Mouse (Mus musculus): Measurements from ENCODE around the gene Slit2. TPM values are rescaled to one million over a fixed set of nuclear protein-coding genes. Genes with fewer than 3 reads are reported as not detected.

Slit2 gene
- total RNA-seq, 2 experiments from 2014 or later, result not detected

DNA sequence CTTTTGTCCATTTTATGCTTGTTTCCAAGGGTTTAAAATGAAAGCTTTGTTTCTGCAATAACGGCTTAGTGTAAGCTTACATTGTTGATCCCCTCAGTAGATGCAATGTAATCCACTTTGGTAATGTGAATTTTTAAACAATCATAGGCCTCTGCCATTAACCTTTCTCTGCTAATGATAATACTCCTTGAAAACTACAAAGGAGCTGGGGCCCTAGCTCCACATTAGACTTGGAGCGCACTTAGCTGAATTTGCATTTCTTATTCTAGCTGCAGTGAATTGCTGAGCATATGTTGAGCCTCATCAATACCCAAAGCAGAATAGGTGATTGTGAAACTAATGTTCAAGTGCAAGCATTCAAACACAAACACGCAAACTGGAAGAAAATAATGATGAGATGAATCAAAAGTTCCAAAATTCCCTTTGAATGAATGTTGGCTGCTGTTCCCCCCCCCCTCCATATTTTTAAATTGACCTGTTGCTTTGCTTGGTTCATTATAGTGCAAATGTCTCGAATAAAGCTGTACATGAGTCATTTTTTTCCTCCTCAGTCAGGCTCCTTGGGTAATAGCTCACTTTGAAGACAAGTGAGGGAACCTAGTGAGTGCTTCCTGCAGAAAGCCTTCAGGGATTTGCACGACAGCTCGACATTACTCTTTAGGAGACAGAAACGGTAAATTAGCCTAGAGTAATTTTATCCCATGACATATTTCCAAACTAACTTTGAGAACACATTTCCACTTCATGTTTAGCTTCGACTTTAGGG is 66.2 kb downstream of the Slit2 start:
- no peak for ATAC-seq (replicated peaks; ENCODE audit: low FRiP score, poor library complexity, severe bottlenecking)

- ATAC-seq (replicated peaks; ENCODE audit: low FRiP score, poor library complexity, severe bottlenecking), result no peak
Measured at GRCm38 (mm10) chr5:48050637-48051314, 67.8 kb downstream of the Slit2 start.

DNA sequence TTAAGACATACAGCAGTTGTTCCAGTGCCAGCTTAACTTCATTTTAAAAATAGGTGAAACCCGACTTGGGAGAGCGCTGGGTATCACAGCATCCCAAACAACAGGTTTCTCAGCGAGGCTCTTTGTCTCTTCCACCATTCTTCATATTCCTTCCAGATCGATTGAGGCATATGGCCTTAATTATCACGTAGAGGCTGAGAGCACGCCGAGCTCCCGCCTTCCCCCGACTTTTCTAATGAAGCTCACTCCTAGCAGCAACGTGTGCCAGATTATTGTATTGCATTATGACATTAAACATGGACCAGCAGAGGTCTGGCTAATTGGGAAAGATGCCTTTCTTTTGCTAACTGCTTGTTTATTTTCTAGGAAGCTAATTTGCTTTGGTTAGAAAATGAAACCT is 75.7 kb downstream of the Slit2 start:
- no peak for ATAC-seq (replicated peaks; ENCODE audit: low FRiP score, poor library complexity, severe bottlenecking)

GRCm38 (mm10) chr5:48060715-48061114 is 77.8 kb downstream of the Slit2 start:
- ATAC-seq (replicated peaks; ENCODE audit: low FRiP score, poor library complexity, severe bottlenecking), result no peak

DNA sequence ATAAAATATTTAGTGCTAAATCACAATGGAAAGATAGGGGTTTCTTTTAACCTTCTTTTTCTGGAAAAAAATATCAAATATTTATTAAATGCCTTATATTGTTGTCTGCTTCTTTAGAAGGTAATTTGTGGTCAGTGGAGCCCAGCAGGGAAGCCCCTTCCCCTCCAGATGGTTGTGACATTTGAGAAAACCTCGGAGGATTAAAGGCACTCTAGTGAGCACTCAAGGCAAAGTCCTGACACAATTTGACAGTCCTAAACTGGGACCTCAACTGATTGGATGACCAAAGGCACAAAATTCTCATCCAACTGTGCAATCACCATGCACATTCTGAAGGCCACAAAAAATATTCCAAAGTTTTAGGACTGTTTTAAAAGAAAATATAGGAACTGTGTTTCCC is 95.8 kb downstream of the Slit2 start:
- no peak for ATAC-seq (replicated peaks; ENCODE audit: low FRiP score, poor library complexity, severe bottlenecking)

GRCm38 (mm10) chr5:48081223-48081881 is 98.4 kb downstream of the Slit2 start:
- no peak for ATAC-seq (replicated peaks; ENCODE audit: low FRiP score, poor library complexity, severe bottlenecking)

- ATAC-seq (replicated peaks; ENCODE audit: low FRiP score, poor library complexity, severe bottlenecking), result no peak
Measured at GRCm38 (mm10) chr5:48113400-48113799, 130.5 kb downstream of the Slit2 start.

DNA sequence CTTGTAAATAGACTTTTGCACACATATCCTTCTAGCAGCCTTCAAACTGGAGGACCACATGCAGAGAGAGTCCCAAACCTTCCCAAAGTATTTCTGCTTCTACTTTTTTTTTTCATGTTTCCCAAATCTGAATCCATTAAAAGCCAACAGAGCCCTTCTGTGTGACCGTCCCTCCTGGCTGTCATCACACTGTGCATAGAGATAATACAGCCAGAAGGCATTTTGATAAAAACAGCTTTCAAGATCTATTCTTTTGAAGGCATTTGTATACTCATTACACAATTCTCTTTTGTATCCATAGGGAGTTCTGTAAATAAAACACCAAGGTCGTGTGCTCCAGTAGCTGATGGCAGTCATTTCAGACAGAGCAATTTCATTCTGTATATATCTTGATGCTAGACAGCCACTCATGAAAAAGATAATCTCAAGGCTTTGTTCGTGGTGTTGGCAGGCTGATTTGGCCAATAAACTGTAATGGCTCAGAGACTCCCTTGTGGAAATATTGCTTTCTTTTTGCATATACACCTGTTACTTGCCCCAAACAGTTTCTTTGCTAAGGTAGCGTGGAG is 132.1 kb downstream of the Slit2 start:
- no peak for ATAC-seq (replicated peaks; ENCODE audit: low FRiP score, poor library complexity, severe bottlenecking)

- ATAC-seq (replicated peaks; ENCODE audit: low FRiP score, poor library complexity, severe bottlenecking), result no peak
Measured at GRCm38 (mm10) chr5:48122651-48123050, 139.7 kb downstream of the Slit2 start.

DNA sequence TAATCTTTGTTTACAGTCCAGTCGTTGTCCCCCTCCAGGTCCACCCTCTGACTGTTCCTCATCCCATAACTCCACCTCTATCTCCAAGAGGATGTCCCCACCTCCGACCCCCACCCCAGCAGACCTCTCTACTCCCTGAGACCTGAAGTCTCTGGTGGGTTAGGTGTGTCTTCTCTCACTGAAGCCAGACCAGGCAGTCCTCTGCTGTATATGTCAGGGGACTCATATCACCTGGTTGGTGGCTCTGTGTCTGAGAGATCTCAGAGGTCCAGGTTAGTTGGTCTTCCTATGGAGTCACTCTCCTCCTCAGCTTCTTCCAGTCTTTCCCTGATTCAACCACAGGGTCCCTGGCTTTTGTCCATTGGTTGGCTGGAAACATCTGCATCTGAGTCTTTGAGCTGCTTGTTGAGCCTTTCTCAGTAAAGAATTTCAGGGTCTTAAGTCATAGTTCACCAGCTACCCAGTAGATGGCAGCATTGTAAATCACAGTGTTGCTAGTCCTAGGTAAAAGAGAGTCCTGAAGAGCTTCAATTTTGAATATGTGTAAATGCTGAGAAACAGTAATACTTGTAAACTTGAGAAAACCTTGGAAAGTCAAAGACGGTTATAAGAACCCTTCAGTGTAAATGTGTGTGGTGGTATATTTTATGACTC is 143.0 kb downstream of the Slit2 start:
- no peak for ATAC-seq (replicated peaks; ENCODE audit: low FRiP score, poor library complexity, severe bottlenecking)

- no peak for ATAC-seq (replicated peaks; ENCODE audit: low FRiP score, poor library complexity, severe bottlenecking)
Measured at GRCm38 (mm10) chr5:48129981-48130380, 147.0 kb downstream of the Slit2 start.

DNA sequence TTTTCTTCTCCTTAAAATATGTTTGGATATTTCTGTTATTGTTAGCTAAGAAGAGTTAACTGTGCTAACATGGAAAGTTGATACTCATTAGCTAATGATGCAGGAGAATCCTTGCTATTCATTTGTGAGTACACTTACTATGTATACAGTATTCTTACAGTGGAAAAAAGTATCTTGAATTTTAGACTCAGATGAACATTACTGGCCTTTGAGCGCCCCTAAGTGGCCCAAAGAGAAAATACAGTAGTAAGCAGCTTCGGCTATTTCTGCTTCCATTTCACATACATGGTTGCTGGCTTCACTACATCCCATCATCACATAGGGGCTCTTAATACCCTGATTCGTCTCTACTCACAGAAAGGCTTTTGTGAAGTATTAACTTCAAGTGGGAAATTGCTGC is 153.6 kb downstream of the Slit2 start:
- ATAC-seq (replicated peaks; ENCODE audit: low FRiP score, poor library complexity, severe bottlenecking), result no peak

DNA sequence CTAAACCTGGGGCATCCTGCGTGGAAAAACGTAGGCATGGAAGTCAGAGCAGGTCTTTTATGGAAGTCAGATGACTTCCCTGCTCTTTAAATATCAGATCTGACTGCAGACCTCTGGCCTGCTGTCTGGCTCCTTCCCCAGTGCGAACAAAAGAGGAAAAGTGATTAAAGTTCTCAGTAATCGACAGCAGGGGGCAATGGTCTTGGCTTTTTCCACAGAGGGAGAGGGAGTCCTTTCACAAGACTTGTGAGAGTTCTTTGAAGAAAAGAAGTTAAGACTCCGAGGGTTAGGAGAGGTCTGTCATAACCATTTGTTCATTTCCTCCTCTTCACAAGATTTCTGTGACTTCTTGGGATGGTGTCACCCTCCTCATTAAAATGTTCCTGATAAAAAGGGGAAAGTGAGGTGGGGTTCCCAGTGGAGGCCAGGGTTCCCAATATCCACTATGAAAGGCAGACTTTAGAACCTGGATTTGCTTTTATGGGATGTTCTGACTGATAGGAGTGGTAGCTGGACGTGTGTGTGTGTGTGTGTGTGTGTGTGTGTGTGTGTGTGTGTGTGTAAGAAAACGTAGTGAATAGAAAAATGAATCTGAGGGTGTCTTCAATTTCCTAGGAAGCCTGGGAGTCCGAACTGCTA is 156.0 kb downstream of the Slit2 start:
- ATAC-seq (replicated peaks; ENCODE audit: low FRiP score, poor library complexity, severe bottlenecking), result no peak

DNA sequence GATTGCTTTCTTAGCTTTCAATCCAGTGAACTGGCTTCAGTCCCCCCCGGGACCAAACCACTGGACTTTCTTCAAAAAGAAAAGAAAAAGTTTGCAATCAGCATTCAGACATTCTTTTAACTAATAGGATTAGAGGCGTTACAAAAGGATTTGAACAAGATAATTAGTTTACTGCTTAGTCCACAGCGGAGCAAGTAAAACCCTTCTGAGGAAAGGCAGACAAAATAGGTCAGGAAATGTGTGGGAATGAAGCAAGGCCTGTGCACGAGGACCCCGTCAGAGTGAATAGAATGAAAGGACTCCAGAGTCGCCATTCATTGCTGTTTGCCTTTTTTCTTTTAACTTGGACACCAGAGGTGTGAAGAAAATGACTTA is 156.5 kb downstream of the Slit2 start:
- ATAC-seq (replicated peaks; ENCODE audit: low FRiP score, poor library complexity, severe bottlenecking), result no peak

DNA sequence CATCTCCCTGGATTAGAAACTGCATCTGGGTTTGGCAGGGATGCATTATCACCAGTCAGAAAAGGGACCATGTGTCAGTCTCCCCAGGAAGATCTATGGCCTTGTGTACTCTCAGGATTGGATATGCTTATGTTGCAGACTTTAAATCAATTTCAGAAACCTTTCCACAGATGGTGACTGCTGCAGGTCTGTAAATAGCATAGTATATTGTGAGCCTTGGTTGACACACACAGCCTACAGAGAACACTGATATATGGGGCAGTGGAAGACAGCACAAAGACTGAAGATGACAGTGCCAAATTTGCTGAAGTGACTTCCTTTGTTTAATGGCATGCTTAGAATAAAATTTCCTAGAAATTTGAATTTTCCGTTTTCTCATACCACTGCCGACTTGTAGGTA is 163.1 kb downstream of the Slit2 start:
- ATAC-seq (replicated peaks; ENCODE audit: low FRiP score, poor library complexity, severe bottlenecking), result no peak

DNA sequence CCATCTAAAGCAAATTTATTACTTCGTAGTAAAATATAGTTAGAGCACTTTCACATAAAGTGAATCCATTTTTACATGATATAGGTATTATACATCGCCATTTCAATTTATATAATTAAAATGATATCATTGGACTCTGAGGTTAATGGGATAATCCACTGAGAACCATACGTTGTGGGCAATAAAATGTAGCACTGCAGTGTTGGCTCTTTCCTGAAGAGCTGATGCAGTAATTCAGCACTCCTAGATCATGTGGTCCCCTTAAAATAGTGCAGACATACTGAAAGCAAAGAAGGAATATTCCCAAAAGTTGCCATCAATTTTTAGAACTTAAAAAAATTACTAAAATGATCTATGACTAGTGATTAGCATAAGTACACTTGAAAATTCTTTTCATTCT is 177.9 kb downstream of the Slit2 start:
- ATAC-seq (replicated peaks; ENCODE audit: low FRiP score, poor library complexity, severe bottlenecking), result no peak

DNA sequence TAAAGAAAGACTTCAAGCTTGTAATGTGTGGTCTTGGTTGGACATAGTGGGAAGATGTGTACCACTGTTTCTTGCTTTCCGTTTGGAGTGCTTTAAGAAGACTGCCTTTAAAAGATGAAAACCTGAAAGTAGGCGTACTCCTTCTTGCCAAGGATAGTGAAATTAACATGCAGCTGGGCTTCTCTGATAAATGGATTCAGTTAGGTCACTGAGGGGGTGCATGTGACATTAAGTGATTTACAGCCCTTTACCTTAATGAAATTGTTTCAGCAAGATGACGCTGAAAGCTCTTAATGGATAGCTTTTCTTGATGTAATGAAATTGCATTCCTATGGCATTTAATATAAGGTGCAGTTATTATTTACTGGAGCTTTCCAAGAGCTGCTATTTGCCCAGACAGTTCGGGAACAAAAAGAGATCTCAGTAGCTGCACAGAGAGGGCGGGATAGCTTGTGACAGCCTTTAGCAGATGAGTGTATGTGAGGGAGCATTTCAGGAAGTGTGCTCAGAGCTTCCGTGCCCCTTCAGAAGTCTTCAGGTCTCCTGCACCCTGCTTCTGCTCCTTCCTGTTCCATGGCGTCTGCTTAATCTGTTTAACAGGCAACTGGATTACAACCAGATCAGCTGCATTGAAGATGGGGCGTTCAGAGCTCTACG is 198.8 kb downstream of the Slit2 start:
- ATAC-seq (replicated peaks; ENCODE audit: low FRiP score, poor library complexity, severe bottlenecking), result no peak

DNA sequence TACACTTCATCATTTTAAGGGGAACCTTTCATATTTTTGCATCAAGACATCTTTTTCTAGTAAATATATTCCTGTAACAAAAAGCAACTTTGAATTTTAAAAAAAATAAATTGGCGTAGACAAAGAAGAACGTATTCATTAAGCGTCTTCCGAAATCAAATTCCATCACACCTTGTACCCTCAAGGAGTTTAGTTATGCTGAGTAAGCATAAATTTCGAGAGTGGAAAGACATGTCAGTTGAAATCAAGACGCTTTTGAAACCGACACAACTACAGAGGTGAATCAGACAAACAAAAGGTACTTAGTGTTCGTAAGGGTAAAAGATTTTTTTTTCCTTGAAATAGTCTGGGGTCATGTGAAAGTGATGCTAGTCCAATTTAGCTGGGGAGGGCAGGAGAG is 201.4 kb downstream of the Slit2 start:
- ATAC-seq (replicated peaks; ENCODE audit: low FRiP score, poor library complexity, severe bottlenecking), result no peak

DNA sequence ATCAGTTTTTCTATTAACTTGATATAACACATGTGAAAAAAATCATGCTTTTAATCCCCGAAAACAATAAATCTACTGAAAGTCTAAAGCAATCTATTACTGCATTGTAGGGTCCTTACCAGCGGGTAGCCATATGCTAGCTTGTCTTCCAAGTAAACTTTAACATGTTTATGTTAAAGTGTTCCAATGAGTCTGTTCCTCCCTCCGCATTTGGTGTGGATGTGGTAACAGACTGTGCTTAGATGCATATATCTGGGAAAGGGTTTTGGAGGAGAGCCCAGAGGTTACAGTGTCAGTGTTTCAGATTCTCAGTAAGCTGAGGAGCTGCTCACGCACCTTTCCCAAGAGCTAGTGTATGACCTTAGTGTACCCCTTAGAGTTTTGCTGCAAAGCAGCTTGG is 204.9 kb downstream of the Slit2 start:
- no peak for ATAC-seq (replicated peaks; ENCODE audit: low FRiP score, poor library complexity, severe bottlenecking)
